Mouse (Mus musculus): ENCODE measurements around the gene Babam2. TPM values are rescaled to one million over a fixed set of nuclear protein-coding genes. Genes with fewer than 3 reads are reported as not detected.

The Babam2 gene
- 30.7 TPM for polyA plus RNA-seq (2014; fragmentation: Illumina TruSeq; extraction: RNeasy Lipid Tissue Mini Kit (QIAGEN cat#74804); ENCODE audit: low read depth, low replicate concordance)

GRCm38 (mm10) chr5:31697644-31698296, at the start of gene Babam2:
Babam2 (plus strand) TSS chr5:31697684.

GRCm38 (mm10) chr5:31696971-31697643, 377 bp upstream of the Babam2 start, which contains the start of gene Rbks:
Rbks (minus strand) TSS chr5:31697627.

Other genes with a start within 250 kb of the Babam2 start
- gene Zfp512, start 245.3 kb upstream of the Babam2 start, polyA plus RNA-seq (2014; fragmentation: Illumina TruSeq; extraction: RNeasy Lipid Tissue Mini Kit (QIAGEN cat#74804); ENCODE audit: low read depth, low replicate concordance), result 21.4 TPM
- not detected for gene 4930548H24Rik, start 211.9 kb upstream of the Babam2 start, polyA plus RNA-seq (2014; fragmentation: Illumina TruSeq; extraction: RNeasy Lipid Tissue Mini Kit (QIAGEN cat#74804); ENCODE audit: low read depth, low replicate concordance)
- 17.2 TPM for gene Gpn1, start 202.9 kb upstream of the Babam2 start, polyA plus RNA-seq (2014; fragmentation: Illumina TruSeq; extraction: RNeasy Lipid Tissue Mini Kit (QIAGEN cat#74804); ENCODE audit: low read depth, low replicate concordance)
- 22.8 TPM for gene Slc4a1ap, start 170.7 kb upstream of the Babam2 start, polyA plus RNA-seq (2014; fragmentation: Illumina TruSeq; extraction: RNeasy Lipid Tissue Mini Kit (QIAGEN cat#74804); ENCODE audit: low read depth, low replicate concordance)
- gene Supt7l, start 169.9 kb upstream of the Babam2 start, polyA plus RNA-seq (2014; fragmentation: Illumina TruSeq; extraction: RNeasy Lipid Tissue Mini Kit (QIAGEN cat#74804); ENCODE audit: low read depth, low replicate concordance), result 12.4 TPM
- 268 TPM for gene Mrpl33, start 100.7 kb upstream of the Babam2 start, polyA plus RNA-seq (2014; fragmentation: Illumina TruSeq; extraction: RNeasy Lipid Tissue Mini Kit (QIAGEN cat#74804); ENCODE audit: low read depth, low replicate concordance)
- gene Rbks, start 57 bp upstream of the Babam2 start, polyA plus RNA-seq (2014; fragmentation: Illumina TruSeq; extraction: RNeasy Lipid Tissue Mini Kit (QIAGEN cat#74804); ENCODE audit: low read depth, low replicate concordance), result 3.5 TPM